Mouse (Mus musculus): ENCODE measurements around the gene Ehd3. TPM values are rescaled to one million over a fixed set of nuclear protein-coding genes. Genes with fewer than 3 reads are reported as not detected.

Gene Ehd3
- polyA plus RNA-seq, 1 experiment from 2014 or later = 4.0 TPM

GRCm38 (mm10) chr17:73807211-73807610 lies 3.3 kb downstream of the Ehd3 start:
- no peaks in the 10 kb centered on the region for H3K36me3 ChIP-seq (ENCODE audit: control insufficient read depth, insufficient read depth, low read length)
- ATAC-seq (ENCODE audit: low read depth) (no peak), DNase-seq (ENCODE audit: low spot score) (no peak)
- H3K4me2 ChIP-seq (ENCODE audit: low read depth, low read length) = no peak overlapping the region
- no peaks in the 10 kb centered on the region; the same call in 1 of the 2 replicates for H3K4me1 ChIP-seq (ENCODE audit: control insufficient read depth, insufficient read depth, low read length)
- 88% methylated on average over 5 of the region's 5 CpGs for WGBS
- H3K9me3 ChIP-seq (ENCODE audit: control insufficient read depth, low read length) = no peaks in the 10 kb centered on the region
- no peak overlapping the region for H3K9ac ChIP-seq (ENCODE audit: low read depth, low read length)
- 0 out of 2 replicates have a peak, but pooled peaks cover 6% of the 10 kb centered on the region for H3K27me3 ChIP-seq (replicated peaks; ENCODE audit: control insufficient read depth, insufficient read depth, low read length)
- H3K27ac ChIP-seq (replicated peaks; ENCODE audit: low read depth, low read length) = no peak overlapping the region
- no peak overlapping the region for H3K4me3 ChIP-seq (ENCODE audit: low read depth, low read length)

DNA sequence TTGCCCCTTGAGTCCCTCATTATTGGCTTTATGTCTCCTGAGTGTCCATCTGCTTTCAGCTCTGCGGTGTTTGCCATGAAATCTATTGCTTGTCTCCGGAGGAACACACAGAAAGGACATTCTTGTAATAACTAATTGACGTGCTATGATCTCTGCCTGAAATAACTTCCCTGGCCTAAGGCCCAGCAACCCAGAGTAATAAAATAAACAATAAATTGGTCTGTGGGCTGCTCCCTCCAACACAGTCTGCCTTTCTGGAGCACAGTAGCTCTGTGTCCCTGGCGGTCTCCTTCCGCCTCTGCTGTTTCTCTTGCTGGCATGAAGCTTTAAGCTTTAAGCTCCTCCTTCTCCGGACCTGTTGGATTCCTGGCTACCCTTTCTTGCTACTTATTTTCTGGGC lies 4.5 kb downstream of the Ehd3 start:
- H3K9me3 ChIP-seq (ENCODE audit: control insufficient read depth, low read length) = no peaks in the 10 kb centered on the region
- H3K4me1 ChIP-seq (ENCODE audit: control insufficient read depth, insufficient read depth, low read length) = no peaks in the 10 kb centered on the region; the same call in 1 of the 2 replicates
- WGBS = 63% methylated on average over 6 of the region's 6 CpGs
- H3K9ac ChIP-seq (ENCODE audit: low read depth, low read length) = no peak overlapping the region
- DNase-seq (ENCODE audit: low spot score) = peak; percentile 50
- H3K4me3 ChIP-seq (ENCODE audit: low read depth, low read length) = no peak overlapping the region
- H3K36me3 ChIP-seq (ENCODE audit: control insufficient read depth, insufficient read depth, low read length) = no peaks in the 10 kb centered on the region
- no peak for ATAC-seq (ENCODE audit: low read depth)
- 0 out of 2 replicates have a peak, but pooled peaks cover 2% of the 10 kb centered on the region for H3K27me3 ChIP-seq (replicated peaks; ENCODE audit: control insufficient read depth, insufficient read depth, low read length)
- H3K27ac ChIP-seq (replicated peaks; ENCODE audit: low read depth, low read length) = no peak overlapping the region
- H3K4me2 ChIP-seq (ENCODE audit: low read depth, low read length) = no peak overlapping the region

DNA sequence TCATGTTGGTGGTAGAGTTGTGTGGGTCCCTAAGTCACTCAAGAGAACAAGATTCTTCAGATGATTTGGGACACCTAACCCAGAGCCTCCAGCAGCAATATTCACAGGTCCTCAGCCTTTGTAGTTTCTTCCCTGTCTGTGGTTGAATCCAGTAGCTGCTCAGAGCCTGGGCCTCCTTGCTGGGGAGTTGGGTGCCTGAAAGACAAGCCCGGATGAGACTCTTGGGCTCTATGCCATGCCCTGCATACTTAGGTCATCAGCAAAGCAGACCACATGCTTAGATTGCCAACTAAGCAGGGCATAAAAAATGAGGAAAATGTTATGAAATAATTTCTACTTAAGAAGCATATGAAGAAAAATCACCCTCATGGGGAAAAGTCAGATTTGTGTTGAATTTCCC lies 6.9 kb downstream of the Ehd3 start:
- Histone ChIP-seq H3K27ac (replicated peaks; ENCODE audit: low read depth, low read length) (no peak overlapping the region), H3K9ac (ENCODE audit: low read depth, low read length) (no peak overlapping the region), H3K27me3 (replicated peaks; ENCODE audit: control insufficient read depth, insufficient read depth, low read length) (no peaks in the 10 kb centered on the region), H3K9me3 (ENCODE audit: control insufficient read depth, low read length) (no peaks in the 10 kb centered on the region), H3K4me1 (ENCODE audit: control insufficient read depth, insufficient read depth, low read length) (no peaks in the 10 kb centered on the region), H3K4me3 (ENCODE audit: low read depth, low read length) (no peak overlapping the region), H3K4me2 (ENCODE audit: low read depth, low read length) (no peak overlapping the region), H3K36me3 (ENCODE audit: control insufficient read depth, insufficient read depth, low read length) (no peaks in the 10 kb centered on the region)
- WGBS = 71% methylated on average over 1 of the region's 1 CpGs
- ATAC-seq (ENCODE audit: low read depth) = no peak
- DNase-seq (ENCODE audit: low spot score) = peak; percentile 25

- Histone ChIP-seq H3K27ac (replicated peaks; ENCODE audit: low read depth, low read length) (no peak overlapping the region), H3K27me3 (replicated peaks; ENCODE audit: control insufficient read depth, insufficient read depth, low read length) (no peaks in the 10 kb centered on the region), H3K36me3 (ENCODE audit: control insufficient read depth, insufficient read depth, low read length) (no peaks in the 10 kb centered on the region), H3K4me1 (ENCODE audit: control insufficient read depth, insufficient read depth, low read length) (no peaks in the 10 kb centered on the region), H3K9ac (ENCODE audit: low read depth, low read length) (no peak overlapping the region), H3K4me2 (ENCODE audit: low read depth, low read length) (no peak overlapping the region), H3K9me3 (ENCODE audit: control insufficient read depth, low read length) (no peaks in the 10 kb centered on the region), H3K4me3 (ENCODE audit: low read depth, low read length) (no peak overlapping the region)
- ATAC-seq (ENCODE audit: low read depth) = 0 out of 2 replicates have a peak, but pooled peaks have one; percentile 4
- DNase-seq (ENCODE audit: low spot score) = peak; percentile 26
- 36% methylated on average over 5 of the region's 5 CpGs for WGBS
Measured at GRCm38 (mm10) chr17:73811566-73811965, 7.6 kb downstream of the Ehd3 start.

DNA sequence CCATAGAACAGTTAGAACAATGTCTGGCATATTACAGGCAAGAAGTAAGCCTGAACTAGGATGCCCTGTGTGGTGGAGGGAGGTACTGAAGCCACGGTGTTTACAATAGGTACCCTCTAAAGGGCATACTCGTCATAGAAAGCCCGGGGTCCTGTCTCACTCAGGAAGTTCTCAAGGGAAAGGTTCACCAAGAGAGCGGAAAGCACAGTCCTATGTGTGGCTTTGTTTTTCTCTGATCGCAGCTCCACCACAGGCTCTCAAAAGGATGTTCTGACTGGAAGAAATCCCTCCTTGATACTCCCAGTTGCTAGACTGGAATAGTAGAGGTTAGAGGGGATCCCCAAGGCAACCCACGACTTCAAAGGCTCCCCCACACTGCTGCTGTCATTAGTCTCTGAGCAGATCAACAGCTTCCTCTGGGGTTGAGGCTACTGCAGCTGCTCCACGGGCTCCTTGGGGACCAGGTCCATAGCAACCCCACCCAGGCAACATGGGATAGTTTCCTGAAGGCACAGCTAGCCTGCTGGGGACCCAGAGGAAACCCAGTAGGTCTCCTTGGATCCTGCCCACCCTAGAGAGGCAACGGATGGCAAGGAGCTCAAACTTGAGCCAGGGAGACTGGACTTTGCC lies 9.2 kb downstream of the Ehd3 start:
- H3K27ac ChIP-seq (replicated peaks; ENCODE audit: low read depth, low read length) = no peak overlapping the region
- no peak overlapping the region for H3K9ac ChIP-seq (ENCODE audit: low read depth, low read length)
- no peaks in the 10 kb centered on the region for H3K4me1 ChIP-seq (ENCODE audit: control insufficient read depth, insufficient read depth, low read length)
- H3K27me3 ChIP-seq (replicated peaks; ENCODE audit: control insufficient read depth, insufficient read depth, low read length) = no peaks in the 10 kb centered on the region
- no peak overlapping the region for H3K4me2 ChIP-seq (ENCODE audit: low read depth, low read length)
- DNase-seq (ENCODE audit: low spot score) (no peak), ATAC-seq (ENCODE audit: low read depth) (0 out of 2 replicates have a peak, but pooled peaks have one; percentile 34)
- no peaks in the 10 kb centered on the region for H3K36me3 ChIP-seq (ENCODE audit: control insufficient read depth, insufficient read depth, low read length)
- no peak overlapping the region for H3K4me3 ChIP-seq (ENCODE audit: low read depth, low read length)
- no peaks in the 10 kb centered on the region for H3K9me3 ChIP-seq (ENCODE audit: control insufficient read depth, low read length)
- 83% methylated on average over 8 of the region's 8 CpGs for WGBS

- Histone ChIP-seq H3K4me2 (ENCODE audit: low read depth, low read length) (no peak overlapping the region), H3K4me1 (ENCODE audit: control insufficient read depth, insufficient read depth, low read length) (no peaks in the 10 kb centered on the region), H3K9ac (ENCODE audit: low read depth, low read length) (no peak overlapping the region), H3K36me3 (ENCODE audit: control insufficient read depth, insufficient read depth, low read length) (no peaks in the 10 kb centered on the region), H3K27ac (replicated peaks; ENCODE audit: low read depth, low read length) (no peak overlapping the region), H3K27me3 (replicated peaks; ENCODE audit: control insufficient read depth, insufficient read depth, low read length) (no peaks in the 10 kb centered on the region), H3K4me3 (ENCODE audit: low read depth, low read length) (no peak overlapping the region), H3K9me3 (ENCODE audit: control insufficient read depth, low read length) (no peaks in the 10 kb centered on the region)
- 88% methylated on average over 6 of the region's 6 CpGs for WGBS
- DNase-seq (ENCODE audit: low spot score) (no peak), ATAC-seq (ENCODE audit: low read depth) (no peak)
Measured at GRCm38 (mm10) chr17:73814500-73815190, 10.7 kb downstream of the Ehd3 start.

- ATAC-seq (ENCODE audit: low read depth) = no peak
- 81% methylated on average over 9 of the region's 9 CpGs for WGBS
Measured at GRCm38 (mm10) chr17:73817697-73818380, 13.9 kb downstream of the Ehd3 start.

DNA sequence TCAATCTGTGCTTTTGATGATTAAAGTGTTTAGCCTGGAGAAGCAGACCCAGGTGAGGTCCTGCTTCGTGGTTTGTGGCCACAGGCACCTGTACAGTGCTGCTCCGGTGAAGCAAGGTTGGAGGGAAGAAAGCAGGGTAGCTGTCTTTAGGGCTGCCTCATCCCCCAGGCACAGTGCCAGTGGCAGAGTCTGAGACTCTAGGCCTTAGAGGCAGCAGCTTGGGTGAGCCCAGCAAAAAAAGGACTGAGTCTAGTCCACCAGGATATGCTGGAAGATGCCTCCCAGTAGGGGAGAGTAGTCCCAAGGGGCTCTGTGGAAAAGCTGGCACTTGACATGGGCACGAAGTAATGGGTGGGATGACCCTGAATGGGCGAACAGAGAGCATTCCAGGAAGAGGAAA lies 15.0 kb downstream of the Ehd3 start:
- no peaks in the 10 kb centered on the region for H3K27me3 ChIP-seq (replicated peaks; ENCODE audit: control insufficient read depth, insufficient read depth, low read length)
- ATAC-seq (ENCODE audit: low read depth) (no peak), DNase-seq (ENCODE audit: low spot score) (no peak)
- 71% methylated on average over 4 of the region's 4 CpGs for WGBS
- no peaks in the 10 kb centered on the region for H3K9me3 ChIP-seq (ENCODE audit: control insufficient read depth, low read length)
- H3K4me2 ChIP-seq (ENCODE audit: low read depth, low read length) = no peak overlapping the region
- H3K4me1 ChIP-seq (ENCODE audit: control insufficient read depth, insufficient read depth, low read length) = no peaks in the 10 kb centered on the region; the same call in 1 of the 2 replicates
- H3K36me3 ChIP-seq (ENCODE audit: control insufficient read depth, insufficient read depth, low read length) = no peaks in the 10 kb centered on the region
- no peak overlapping the region for H3K27ac ChIP-seq (replicated peaks; ENCODE audit: low read depth, low read length)
- no peak overlapping the region for H3K4me3 ChIP-seq (ENCODE audit: low read depth, low read length)
- no peak overlapping the region for H3K9ac ChIP-seq (ENCODE audit: low read depth, low read length)

More at GRCm38 (mm10) chr17:73817697-73818380, 13.9 kb downstream of the Ehd3 start:
- H3K4me1 ChIP-seq (ENCODE audit: control insufficient read depth, insufficient read depth, low read length) = no peaks in the 10 kb centered on the region
- no peaks in the 10 kb centered on the region for H3K36me3 ChIP-seq (ENCODE audit: control insufficient read depth, insufficient read depth, low read length)
- H3K27me3 ChIP-seq (replicated peaks; ENCODE audit: control insufficient read depth, insufficient read depth, low read length) = no peaks in the 10 kb centered on the region
- DNase-seq (ENCODE audit: low spot score) = no peak
- H3K9ac ChIP-seq (ENCODE audit: low read depth, low read length) = no peak overlapping the region
- no peak overlapping the region for H3K27ac ChIP-seq (replicated peaks; ENCODE audit: low read depth, low read length)
- no peak overlapping the region for H3K4me3 ChIP-seq (ENCODE audit: low read depth, low read length)
- no peak overlapping the region for H3K4me2 ChIP-seq (ENCODE audit: low read depth, low read length)
- H3K9me3 ChIP-seq (ENCODE audit: control insufficient read depth, low read length) = no peaks in the 10 kb centered on the region
